Mouse (Mus musculus): ENCODE data around the gene Hmgn2. TPM values are rescaled to one million over a fixed set of nuclear protein-coding genes. Genes with fewer than 3 reads are reported as not detected.

Gene Hmgn2
- polyA plus RNA-seq, 1 experiment: 108 TPM

DNA sequence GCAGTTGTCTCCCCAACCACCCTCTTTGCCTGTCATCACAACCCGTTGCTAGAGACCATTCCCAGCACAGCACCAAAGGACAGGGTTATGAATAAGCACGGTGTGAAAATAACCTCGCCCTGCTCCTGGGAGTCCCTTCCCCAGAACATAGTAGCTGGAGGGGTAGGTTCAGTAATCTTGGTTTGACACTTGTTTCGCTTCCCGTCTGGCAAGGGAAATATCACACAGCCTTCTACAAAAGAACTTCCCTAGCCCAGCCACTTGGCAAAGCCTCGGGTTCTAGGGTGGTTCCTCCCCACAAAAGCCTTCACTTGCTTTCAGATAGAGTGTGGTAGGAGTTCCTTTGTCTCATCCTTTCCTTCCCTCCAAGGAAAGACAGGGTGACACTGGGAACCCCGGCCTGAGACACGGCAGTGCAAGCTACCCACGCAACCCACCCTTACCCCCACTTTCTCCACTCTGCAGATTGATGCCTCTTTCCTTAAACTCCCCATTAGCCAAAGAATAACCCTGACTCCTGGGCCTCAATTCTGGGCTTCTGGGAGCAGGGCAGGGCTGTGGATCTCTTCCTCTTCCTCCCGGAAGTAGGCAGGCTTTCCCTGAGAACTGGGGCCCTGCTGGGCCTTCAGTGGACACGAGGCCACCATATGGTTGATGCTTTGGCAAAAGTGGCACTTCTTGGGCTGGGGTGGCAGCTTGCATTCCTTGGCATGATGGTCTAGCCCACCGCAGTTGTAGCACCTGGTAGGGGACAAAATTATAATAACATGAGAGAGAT is 37.3 kb upstream of the Hmgn2 start:
- H3K79me2 ChIP-seq (ENCODE audit: control insufficient read depth, insufficient read depth): no peaks in the 10 kb centered on the region
- no peak overlapping the region for H3K4me3 ChIP-seq
- H3K27me3 ChIP-seq (ENCODE audit: control insufficient read depth, insufficient read depth, insufficient read length): peaks cover 40% of the 10 kb centered on the region
- H3K4me2 ChIP-seq (ENCODE audit: low read depth): no peak overlapping the region
- H3K36me3 ChIP-seq (ENCODE audit: control insufficient read depth, insufficient read depth): no peaks in the 10 kb centered on the region
- H3ac ChIP-seq (ENCODE audit: control insufficient read depth, insufficient read length): no peak overlapping the region
- no peak for TF ChIP-seq TCF12 (IDR thresholded peaks at IDR 0.05; ENCODE audit: insufficient read depth, poor library complexity, severe bottlenecking)
- TF ChIP-seq TCF3 (IDR thresholded peaks at IDR 0.05; ENCODE audit: insufficient read length, low read depth): no peak
- TF ChIP-seq POLR2AphosphoS2 (IDR thresholded peaks at IDR 0.05; ENCODE audit: insufficient read length, low read depth): no peak
- no peak for TF ChIP-seq REST (IDR thresholded peaks at IDR 0.05; ENCODE audit: insufficient read depth, insufficient read length)
- no peak for TF ChIP-seq MYOD1 (IDR thresholded peaks at IDR 0.05; ENCODE audit: control insufficient read depth in 1 of 3, insufficient read length in 2 of 3, low read depth in 2 of 3)
- no peak for TF ChIP-seq E2F4 (IDR thresholded peaks at IDR 0.05; ENCODE audit: insufficient read depth)
- no peak for TF ChIP-seq USF1 (IDR thresholded peaks at IDR 0.05; ENCODE audit: low read depth)
- TF ChIP-seq MAX (IDR thresholded peaks at IDR 0.05; ENCODE audit: low read depth): no peak

DNA sequence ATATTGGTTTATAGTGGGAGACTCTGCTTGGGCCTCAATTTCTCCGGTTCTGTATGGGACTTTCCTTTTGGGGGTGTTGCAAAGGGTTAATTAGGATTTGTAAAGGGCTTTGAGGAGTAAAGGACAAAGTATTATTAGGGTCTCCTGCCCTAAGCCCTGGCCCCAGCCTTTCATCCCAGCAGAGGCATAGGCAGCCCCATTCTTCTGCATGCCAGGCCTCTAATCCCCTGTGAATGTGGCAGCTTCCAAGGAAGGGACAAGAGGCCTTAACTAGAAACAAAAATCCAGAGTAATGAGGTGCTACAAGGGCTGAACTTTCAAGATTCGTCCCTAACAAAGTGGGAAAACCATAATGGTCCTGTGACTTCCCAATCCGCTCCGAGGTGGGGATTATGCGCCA is 34.5 kb upstream of the Hmgn2 start:
- no peak overlapping the region for H3K4me3 ChIP-seq
- H3K36me3 ChIP-seq (ENCODE audit: control insufficient read depth, insufficient read depth): no peaks in the 10 kb centered on the region
- H3K4me2 ChIP-seq (ENCODE audit: low read depth): no peak overlapping the region
- TF ChIP-seq MYOG (IDR thresholded peaks at IDR 0.05; ENCODE audit: control insufficient read depth in 1 of 3, insufficient read depth in 1 of 3, insufficient read length in 2 of 3, low read depth in 2 of 3): no peak
- no peak for TF ChIP-seq REST (IDR thresholded peaks at IDR 0.05; ENCODE audit: insufficient read depth, insufficient read length)
- no peak for TF ChIP-seq E2F4 (IDR thresholded peaks at IDR 0.05; ENCODE audit: insufficient read depth)
- TF ChIP-seq MYOD1 (IDR thresholded peaks at IDR 0.05; ENCODE audit: control insufficient read depth in 1 of 3, insufficient read length in 2 of 3, low read depth in 2 of 3): no peak
- no peak for TF ChIP-seq MAX (IDR thresholded peaks at IDR 0.05; ENCODE audit: low read depth)
- no peak for TF ChIP-seq CEBPB (IDR thresholded peaks at IDR 0.05; ENCODE audit: insufficient read depth, poor library complexity, severe bottlenecking)
- no peak for TF ChIP-seq POLR2AphosphoS2 (IDR thresholded peaks at IDR 0.05; ENCODE audit: insufficient read length, low read depth)
- TF ChIP-seq SRF (IDR thresholded peaks at IDR 0.05; ENCODE audit: control insufficient read depth, insufficient read length, low read depth): no peak
- TF ChIP-seq TCF3 (IDR thresholded peaks at IDR 0.05; ENCODE audit: insufficient read length, low read depth): no peak
- no peak overlapping the region for H3ac ChIP-seq (ENCODE audit: control insufficient read depth, insufficient read length)
- H3K79me2 ChIP-seq (ENCODE audit: control insufficient read depth, insufficient read depth): peaks cover 14% of the 10 kb centered on the region
- H3K27me3 ChIP-seq (ENCODE audit: control insufficient read depth, insufficient read depth, insufficient read length): peaks cover 26% of the 10 kb centered on the region

DNA sequence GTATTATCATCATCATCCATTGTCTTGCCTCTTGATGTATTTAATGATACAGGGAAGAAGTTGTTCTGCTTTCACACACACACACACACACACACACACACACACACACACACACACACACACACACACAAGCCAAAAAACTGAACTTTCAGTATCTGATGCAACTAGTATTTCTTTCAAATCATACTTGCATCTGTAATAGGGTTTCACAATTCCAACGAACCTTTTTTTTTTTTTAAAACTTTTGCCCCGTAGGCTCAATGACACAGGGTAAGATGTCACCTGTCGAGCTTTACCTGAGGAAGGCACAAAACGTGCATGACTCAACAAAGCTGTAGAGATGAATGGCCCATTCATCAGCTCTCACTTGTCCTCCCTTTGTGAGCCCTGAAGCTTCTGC is 33.8 kb upstream of the Hmgn2 start:
- Histone ChIP-seq H3K27me3 (ENCODE audit: control insufficient read depth, insufficient read depth, insufficient read length) (peaks cover 21% of the 10 kb centered on the region), H3K79me2 (ENCODE audit: control insufficient read depth, insufficient read depth) (peaks cover 14% of the 10 kb centered on the region), H3K4me3 (no peak overlapping the region), H3ac (ENCODE audit: control insufficient read depth, insufficient read length) (no peak overlapping the region), H3K36me3 (ENCODE audit: control insufficient read depth, insufficient read depth) (no peaks in the 10 kb centered on the region), H3K4me2 (ENCODE audit: low read depth) (no peak overlapping the region)
- TF ChIP-seq POLR2A (IDR thresholded peaks at IDR 0.05; ENCODE audit: insufficient read length, low read depth) (no peak), MAX (IDR thresholded peaks at IDR 0.05; ENCODE audit: low read depth) (no peak), SRF (IDR thresholded peaks at IDR 0.05; ENCODE audit: control insufficient read depth, insufficient read length, low read depth) (no peak), CEBPB (IDR thresholded peaks at IDR 0.05; ENCODE audit: insufficient read depth, poor library complexity, severe bottlenecking) (no peak), REST (IDR thresholded peaks at IDR 0.05; ENCODE audit: insufficient read depth, insufficient read length) (no peak), TCF3 (IDR thresholded peaks at IDR 0.05; ENCODE audit: insufficient read length, low read depth) (no peak), E2F4 (IDR thresholded peaks at IDR 0.05; ENCODE audit: insufficient read depth) (no peak), MYOD1 (IDR thresholded peaks at IDR 0.05; ENCODE audit: control insufficient read depth in 1 of 3, insufficient read length in 2 of 3, low read depth in 2 of 3) (no peak), POLR2AphosphoS2 (IDR thresholded peaks at IDR 0.05; ENCODE audit: insufficient read length, low read depth) (no peak), MYOG (IDR thresholded peaks at IDR 0.05; ENCODE audit: control insufficient read depth in 1 of 3, insufficient read depth in 1 of 3, insufficient read length in 2 of 3, low read depth in 2 of 3) (no peak)

DNA sequence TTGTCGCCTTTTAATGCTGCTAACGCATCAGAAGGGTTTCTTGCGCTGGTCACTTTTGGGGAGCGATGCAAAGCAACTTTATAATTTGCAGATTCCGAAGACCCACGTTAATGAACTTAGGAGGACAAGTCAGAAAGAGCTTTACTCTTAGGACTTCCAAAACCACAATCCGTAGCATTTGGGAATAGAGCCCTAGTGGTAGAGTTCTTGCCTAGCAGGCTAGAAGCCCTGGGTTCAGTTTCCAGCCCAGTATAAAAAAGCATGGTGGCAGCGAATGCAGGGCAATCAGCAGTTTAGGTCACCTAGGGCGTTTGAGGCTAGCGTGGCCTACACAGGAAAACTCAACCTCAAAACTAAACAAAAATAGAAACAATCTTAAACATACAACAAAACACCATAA is 33.3 kb upstream of the Hmgn2 start:
- no peak overlapping the region for H3K4me2 ChIP-seq (ENCODE audit: low read depth)
- no peak for TF ChIP-seq CEBPB (IDR thresholded peaks at IDR 0.05; ENCODE audit: insufficient read depth, poor library complexity, severe bottlenecking)
- no peak for TF ChIP-seq MYOG (IDR thresholded peaks at IDR 0.05; ENCODE audit: control insufficient read depth in 1 of 3, insufficient read depth in 1 of 3, insufficient read length in 2 of 3, low read depth in 2 of 3)
- TF ChIP-seq E2F4 (IDR thresholded peaks at IDR 0.05; ENCODE audit: insufficient read depth): no peak
- no peak for TF ChIP-seq MYOD1 (IDR thresholded peaks at IDR 0.05; ENCODE audit: control insufficient read depth in 1 of 3, insufficient read length in 2 of 3, low read depth in 2 of 3)
- TF ChIP-seq SRF (IDR thresholded peaks at IDR 0.05; ENCODE audit: control insufficient read depth, insufficient read length, low read depth): no peak
- no peak for TF ChIP-seq POLR2A (IDR thresholded peaks at IDR 0.05; ENCODE audit: insufficient read length, low read depth)
- TF ChIP-seq TCF12 (IDR thresholded peaks at IDR 0.05; ENCODE audit: insufficient read depth, poor library complexity, severe bottlenecking): no peak
- H3K4me3 ChIP-seq: no peak overlapping the region

More for the DNA sequence above, 33.3 kb upstream of the Hmgn2 start:
- Histone ChIP-seq H3K79me2 (ENCODE audit: control insufficient read depth, insufficient read depth) (peaks cover 14% of the 10 kb centered on the region), H3K27me3 (ENCODE audit: control insufficient read depth, insufficient read depth, insufficient read length) (peaks cover 21% of the 10 kb centered on the region), H3ac (ENCODE audit: control insufficient read depth, insufficient read length) (no peak overlapping the region), H3K36me3 (ENCODE audit: control insufficient read depth, insufficient read depth) (no peaks in the 10 kb centered on the region)
